Mouse (Mus musculus): ENCODE data around the gene Nthl1. TPM values are rescaled to one million over a fixed set of nuclear protein-coding genes. Genes with fewer than 3 reads are reported as not detected.

Gene Nthl1
- polyA plus RNA-seq, 1 experiment from 2014 or later = 14.9 TPM

DNA sequence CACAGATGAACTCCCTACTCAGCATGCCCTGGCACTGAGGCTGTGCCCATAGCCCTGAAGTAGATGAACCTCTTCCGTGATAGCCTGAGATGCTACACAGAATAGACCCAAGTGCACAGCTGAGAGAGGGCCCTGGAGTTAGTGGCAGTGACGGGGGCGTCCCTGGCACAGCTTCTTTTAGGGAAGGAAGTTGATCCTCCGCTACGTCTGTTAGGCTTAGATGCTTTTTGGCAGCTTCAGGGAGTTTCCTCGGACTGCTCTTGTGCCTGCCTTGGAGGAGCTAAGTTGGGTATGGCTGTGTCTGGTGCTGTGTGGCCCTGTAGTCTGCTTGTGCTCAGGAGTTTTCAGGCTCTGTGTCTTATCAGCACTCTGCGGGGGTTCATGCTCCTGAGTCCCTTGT is 41.8 kb downstream of the Nthl1 start:
- TF ChIP-seq CTCF (IDR thresholded peaks at IDR 0.05; ENCODE audit: low read depth) = no peak
- Histone ChIP-seq H3K4me3 (replicated peaks; ENCODE audit: low read depth, low read length) (no peak overlapping the region), H3K9me3 (replicated peaks; ENCODE audit: low read length) (no peaks in the 10 kb centered on the region), H3K36me3 (ENCODE audit: insufficient read depth, low read length) (peaks cover 25% of the 10 kb centered on the region), H3K4me1 (replicated peaks; ENCODE audit: insufficient read depth, low read length) (peaks cover 21% of the 10 kb centered on the region), H3K27ac (no peak overlapping the region), H3K9ac (ENCODE audit: low read depth, low read length) (no peak overlapping the region), H3K4me2 (ENCODE audit: low read length) (no peak overlapping the region), H3K27me3 (ENCODE audit: insufficient read depth, low read length) (no peaks in the 10 kb centered on the region)
- WGBS = 78% methylated on average over 7 of the region's 7 CpGs
- ATAC-seq (replicated peaks; ENCODE audit: low FRiP score, low read depth) = no peak
- DNase-seq (ENCODE audit: low spot score) = no peak

DNA sequence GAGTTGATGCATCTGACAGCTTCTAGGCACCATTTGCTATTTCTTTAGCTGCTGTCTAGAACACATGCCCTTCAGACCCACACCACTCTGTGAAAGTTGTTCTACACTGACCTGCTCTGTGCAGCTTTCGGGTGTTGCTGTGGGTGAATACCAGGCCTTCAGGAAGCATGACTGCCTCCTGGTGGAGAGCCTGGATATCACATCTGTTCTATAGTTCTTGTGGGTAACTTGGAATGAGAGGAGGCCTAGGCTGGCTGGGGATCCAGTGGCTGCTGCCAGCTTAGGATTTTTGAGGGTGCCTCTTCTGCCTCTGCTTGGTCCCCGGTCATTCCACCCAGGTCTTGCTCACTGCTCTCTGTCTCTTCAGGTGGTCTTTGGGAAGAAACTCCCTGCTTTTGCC is 43.7 kb downstream of the Nthl1 start:
- 0 out of 2 replicates have a peak, but pooled peaks have one; percentile 23 for ATAC-seq (replicated peaks; ENCODE audit: low FRiP score, low read depth)
- no peak overlapping the region for H3K4me2 ChIP-seq (ENCODE audit: low read length)
- H3K9ac ChIP-seq (ENCODE audit: low read depth, low read length) = no peak overlapping the region
- H3K4me1 ChIP-seq (replicated peaks; ENCODE audit: insufficient read depth, low read length) = peaks cover 13% of the 10 kb centered on the region
- peak; percentile 85 for TF ChIP-seq CTCF (IDR thresholded peaks at IDR 0.05; ENCODE audit: low read depth)
- H3K27me3 ChIP-seq (ENCODE audit: insufficient read depth, low read length) = no peaks in the 10 kb centered on the region
- H3K27ac ChIP-seq = no peak overlapping the region
- 64% methylated on average over 2 of the region's 2 CpGs for whole genome bisulfite sequencing
- DNase-seq (ENCODE audit: low spot score) = peak; percentile 85
- H3K4me3 ChIP-seq (replicated peaks; ENCODE audit: low read depth, low read length) = no peak overlapping the region
- H3K9me3 ChIP-seq (replicated peaks; ENCODE audit: low read length) = no peaks in the 10 kb centered on the region
- peaks cover 41% of the 10 kb centered on the region for H3K36me3 ChIP-seq (ENCODE audit: insufficient read depth, low read length)

DNA sequence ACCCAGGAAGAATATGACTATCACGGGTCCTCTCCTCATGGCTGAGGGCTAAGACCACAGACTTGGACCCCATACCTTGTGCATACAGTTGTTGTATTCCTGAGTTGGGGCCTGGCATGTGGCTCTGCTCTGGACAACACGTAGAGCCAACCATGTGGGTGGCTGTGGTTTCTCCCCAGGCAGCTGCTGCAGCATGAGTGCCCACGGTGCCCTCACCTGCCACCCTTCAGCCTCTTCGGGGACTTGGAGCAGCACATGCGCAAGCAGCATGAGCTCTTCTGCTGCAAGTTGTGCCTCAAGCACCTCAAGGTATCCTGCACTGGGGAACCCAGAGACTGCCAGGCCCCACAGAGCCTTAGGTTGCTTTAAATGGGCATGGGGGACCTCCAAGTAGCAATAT is 44.4 kb downstream of the Nthl1 start:
- no peak for TF ChIP-seq CTCF (IDR thresholded peaks at IDR 0.05; ENCODE audit: low read depth)
- peaks cover 45% of the 10 kb centered on the region for H3K36me3 ChIP-seq (ENCODE audit: insufficient read depth, low read length)
- ATAC-seq (replicated peaks; ENCODE audit: low FRiP score, low read depth) = no peak
- 93% methylated on average over 5 of the region's 5 CpGs for WGBS
- H3K27me3 ChIP-seq (ENCODE audit: insufficient read depth, low read length) = no peaks in the 10 kb centered on the region
- DNase-seq (ENCODE audit: low spot score) = no peak
- H3K4me3 ChIP-seq (replicated peaks; ENCODE audit: low read depth, low read length) = no peak overlapping the region
- H3K4me1 ChIP-seq (replicated peaks; ENCODE audit: insufficient read depth, low read length) = peaks cover 6% of the 10 kb centered on the region
- no peak overlapping the region for H3K9ac ChIP-seq (ENCODE audit: low read depth, low read length)
- H3K4me2 ChIP-seq (ENCODE audit: low read length) = no peak overlapping the region
- no peak overlapping the region for H3K27ac ChIP-seq
- H3K9me3 ChIP-seq (replicated peaks; ENCODE audit: low read length) = no peaks in the 10 kb centered on the region

DNA sequence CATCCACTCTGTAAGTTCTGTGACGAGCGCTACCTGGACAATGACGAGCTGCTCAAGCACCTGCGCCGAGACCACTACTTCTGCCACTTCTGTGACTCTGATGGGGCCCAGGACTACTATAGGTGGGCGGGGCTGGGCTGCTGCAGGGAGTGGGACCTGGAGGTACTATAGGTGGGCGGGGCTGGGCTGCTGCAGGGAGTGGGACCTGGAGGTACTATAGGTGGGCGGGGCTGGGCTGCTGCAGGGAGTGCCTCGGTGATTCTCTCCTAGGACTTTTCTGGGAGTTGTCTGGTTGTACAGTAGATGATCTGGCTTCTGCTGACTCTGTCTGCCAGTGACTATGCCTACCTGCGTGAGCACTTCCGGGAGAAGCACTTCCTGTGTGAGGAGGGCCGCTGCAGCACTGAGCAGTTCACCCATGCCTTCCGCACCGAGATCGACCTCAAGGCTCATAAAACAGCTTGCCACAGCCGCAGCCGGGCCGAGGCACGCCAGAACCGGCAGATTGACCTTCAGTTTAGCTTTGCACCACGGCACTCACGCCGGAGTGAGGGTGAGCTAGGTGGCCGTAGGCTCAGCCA is 45.1 kb downstream of the Nthl1 start:
- no peak for DNase-seq (ENCODE audit: low spot score)
- peaks cover 48% of the 10 kb centered on the region for H3K36me3 ChIP-seq (ENCODE audit: insufficient read depth, low read length)
- H3K9ac ChIP-seq (ENCODE audit: low read depth, low read length) = no peak overlapping the region
- no peaks in the 10 kb centered on the region for H3K27me3 ChIP-seq (ENCODE audit: insufficient read depth, low read length)
- H3K4me3 ChIP-seq (replicated peaks; ENCODE audit: low read depth, low read length) = no peak overlapping the region
- no peaks in the 10 kb centered on the region for H3K4me1 ChIP-seq (replicated peaks; ENCODE audit: insufficient read depth, low read length)
- no peak for TF ChIP-seq CTCF (IDR thresholded peaks at IDR 0.05; ENCODE audit: low read depth)
- 81% methylated on average over 24 of the region's 24 CpGs for WGBS
- H3K27ac ChIP-seq = no peak overlapping the region
- no peak overlapping the region for H3K4me2 ChIP-seq (ENCODE audit: low read length)
- no peak for ATAC-seq (replicated peaks; ENCODE audit: low FRiP score, low read depth)
- no peaks in the 10 kb centered on the region for H3K9me3 ChIP-seq (replicated peaks; ENCODE audit: low read length)

DNA sequence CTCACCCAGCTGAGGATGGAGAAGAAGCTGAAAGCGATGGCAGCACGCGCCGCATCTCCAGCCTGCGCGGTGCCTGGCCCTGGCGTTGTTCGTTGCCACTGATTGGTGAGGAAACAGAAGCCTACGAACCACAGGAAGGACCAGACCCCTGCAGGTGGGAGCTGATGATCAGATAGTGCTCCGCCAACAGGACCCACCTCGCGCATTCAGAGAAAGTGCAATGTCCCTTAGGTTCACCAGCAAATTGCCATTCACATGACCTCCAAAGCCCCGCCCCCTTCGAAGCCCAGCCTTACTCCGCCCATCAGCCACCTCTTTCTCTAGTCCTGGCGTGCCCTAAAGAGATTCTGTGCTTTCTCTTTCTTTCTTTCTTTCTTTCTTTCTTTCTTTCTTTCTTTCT is 54.0 kb downstream of the Nthl1 start:
- Histone ChIP-seq H3K9me3 (replicated peaks; ENCODE audit: low read length) (no peaks in the 10 kb centered on the region), H3K9ac (ENCODE audit: low read depth, low read length) (no peak overlapping the region), H3K27me3 (ENCODE audit: insufficient read depth, low read length) (peaks cover 14% of the 10 kb centered on the region), H3K4me3 (replicated peaks; ENCODE audit: low read depth, low read length) (no peak overlapping the region), H3K27ac (no peak overlapping the region), H3K4me2 (ENCODE audit: low read length) (peak overlapping the region; percentile 1; the same call in 1 of the 2 replicates), H3K36me3 (ENCODE audit: insufficient read depth, low read length) (0 out of 2 replicates have a peak, but pooled peaks cover 4% of the 10 kb centered on the region), H3K4me1 (replicated peaks; ENCODE audit: insufficient read depth, low read length) (peaks cover 15% of the 10 kb centered on the region)
- no peak for ATAC-seq (replicated peaks; ENCODE audit: low FRiP score, low read depth)
- 40% methylated on average over 16 of the region's 16 CpGs for WGBS
- TF ChIP-seq CTCF (IDR thresholded peaks at IDR 0.05; ENCODE audit: low read depth) = no peak
- peak; percentile 73 for DNase-seq (ENCODE audit: low spot score)

DNA sequence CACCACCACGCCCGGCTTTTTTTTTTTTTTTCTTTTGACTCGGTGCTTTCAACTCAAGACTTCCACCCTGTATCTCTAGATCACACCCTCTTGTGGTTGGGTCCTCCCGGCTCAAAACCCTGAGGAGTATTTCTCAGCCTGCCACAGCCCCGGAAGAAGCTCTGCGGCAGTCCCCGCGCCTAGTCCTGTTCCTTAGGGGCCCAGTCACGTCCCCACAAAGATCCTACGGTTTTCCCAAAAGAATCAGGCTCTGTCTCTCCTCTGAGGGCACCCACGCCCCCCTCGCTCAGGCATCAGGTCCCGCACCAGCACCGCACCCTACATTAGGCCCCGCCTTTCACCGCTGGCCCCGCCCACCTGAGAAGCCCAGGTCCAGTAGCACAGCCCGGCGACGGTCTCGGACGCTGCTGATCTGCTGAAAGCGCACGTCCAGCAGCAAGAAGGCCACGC is 54.7 kb downstream of the Nthl1 start:
- Histone ChIP-seq H3K9me3 (replicated peaks; ENCODE audit: low read length) (no peaks in the 10 kb centered on the region), H3K27ac (no peak overlapping the region), H3K36me3 (ENCODE audit: insufficient read depth, low read length) (0 out of 2 replicates have a peak, but pooled peaks cover 2% of the 10 kb centered on the region), H3K4me3 (replicated peaks; ENCODE audit: low read depth, low read length) (peak overlapping the region; percentile 32), H3K4me1 (replicated peaks; ENCODE audit: insufficient read depth, low read length) (peaks cover 15% of the 10 kb centered on the region), H3K9ac (ENCODE audit: low read depth, low read length) (peak overlapping the region; percentile 40), H3K27me3 (ENCODE audit: insufficient read depth, low read length) (peaks cover 14% of the 10 kb centered on the region), H3K4me2 (ENCODE audit: low read length) (peak overlapping the region; percentile 61)
- DNase-seq (ENCODE audit: low spot score) (no peak), ATAC-seq (replicated peaks; ENCODE audit: low FRiP score, low read depth) (peak; percentile 52)
- under 1% methylated on average over 24 of the region's 25 CpGs for WGBS
- peak; percentile 20; the same call in 1 of the 2 replicates for TF ChIP-seq CTCF (IDR thresholded peaks at IDR 0.05; ENCODE audit: low read depth)

All from kidney, postnatal 0 days (tissue).